Mouse (Mus musculus) MEL (cell line): Measurements from ENCODE around the gene Arap1.

Experiments used
- CTCF ChIP-seq, 3 experiments: IDR thresholded peaks in 2 of 3; conservative IDR thresholded peaks in 1 of 3; 2 replicates each; pipeline ENCODE4 v1.5.1; 2011 to 2012; ENCODE audit warnings: low read length in 3 of 3, low read depth in 2 of 3, mild to moderate bottlenecking in 2 of 3, improper control_type of control experiment in 1 of 3, inconsistent platforms in 1 of 3, mixed read lengths in 1 of 3, moderate library complexity in 1 of 3; ENCODE audit not compliant: control insufficient read depth in 1 of 3, insufficient read depth in 1 of 3, poor library complexity in 1 of 3, severe bottlenecking in 1 of 3
- EP300 ChIP-seq, 2 experiments: IDR thresholded peaks; 2 replicates each; pipeline ENCODE4 v1.6.1; 2011; ENCODE audit warnings: improper control_type of control experiment in 2 of 2, low read length in 2 of 2, low read depth in 1 of 2, mild to moderate bottlenecking in 1 of 2
- MAZ ChIP-seq: IDR thresholded peaks from 2 replicates; pipeline ENCODE4 v1.6.1; 2012; ENCODE audit warnings: low read depth, mild to moderate bottlenecking, inconsistent platforms, low read length, improper control_type of control experiment
- NRF1 ChIP-seq: IDR thresholded peaks from 2 replicates; pipeline ENCODE4 v1.6.1; 2014; ENCODE audit warnings: low read depth, mild to moderate bottlenecking, inconsistent platforms, low read length, improper control_type of control experiment, moderate library complexity; ENCODE audit not compliant: poor library complexity, insufficient read depth, severe bottlenecking
- POLR2A ChIP-seq, 2 experiments: IDR thresholded peaks; 2 replicates each; pipeline ENCODE4 v1.6.1; 2011 to 2012; ENCODE audit warnings: low read length in 2 of 2, mild to moderate bottlenecking in 2 of 2, control low read depth in 1 of 2, improper control_type of control experiment in 1 of 2, low read depth in 1 of 2, moderate library complexity in 1 of 2; ENCODE audit not compliant: control insufficient read depth in 1 of 2, insufficient read depth in 1 of 2, poor library complexity in 1 of 2
- USF1 ChIP-seq: IDR thresholded peaks from 2 replicates; pipeline ENCODE4 v1.6.1; 2014; ENCODE audit warnings: low read depth, mild to moderate bottlenecking, inconsistent platforms, low read length, improper control_type of control experiment, moderate library complexity
- ZC3H11A ChIP-seq: IDR thresholded peaks from 2 replicates; pipeline ENCODE4 v1.6.1; 2012; ENCODE audit warnings: low read depth, mild to moderate bottlenecking, inconsistent platforms, low read length, improper control_type of control experiment

DNA sequence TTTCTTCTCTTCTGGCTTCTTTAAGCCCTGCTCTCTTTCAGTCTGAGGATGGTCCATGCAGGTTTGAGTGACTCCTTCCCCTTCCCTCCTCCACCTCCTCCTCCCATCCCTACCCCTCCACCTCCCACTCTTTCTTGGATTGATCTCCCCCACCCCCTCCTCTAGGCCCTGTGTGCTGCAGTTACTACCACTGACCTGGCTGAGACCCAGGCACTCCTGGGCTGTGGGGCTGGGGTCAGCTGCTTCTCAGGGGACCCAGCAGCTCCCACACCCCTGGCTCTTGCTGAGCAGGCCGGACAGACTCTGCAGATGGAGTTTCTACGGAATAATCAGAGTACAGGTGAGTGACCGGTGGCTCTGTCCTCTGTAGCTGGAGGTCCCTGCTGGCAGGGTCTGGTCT is 46.7 kb downstream of the Arap1 start:
- TF ChIP-seq USF1 (no peak), CTCF (IDR thresholded peaks at IDR 0.05 in 2 of 3, conservative IDR thresholded peaks at IDR 0.05 in 1 of 3; ENCODE audit: control insufficient read depth in 1 of 3, insufficient read depth in 1 of 3, low read depth in 2 of 3, low read length in 3 of 3, poor library complexity in 1 of 3, severe bottlenecking in 1 of 3) (no peak), ZC3H11A (no peak), NRF1 (no peak), POLR2A (IDR thresholded peaks at IDR 0.05; ENCODE audit: control insufficient read depth in 1 of 2, insufficient read depth in 1 of 2, low read depth in 1 of 2, low read length in 2 of 2, poor library complexity in 1 of 2) (no peak), EP300 (IDR thresholded peaks at IDR 0.05; ENCODE audit: low read depth in 1 of 2, low read length in 2 of 2) (no peak), MAZ (no peak)
